Mouse (Mus musculus) liver, embryonic 15.5 days (tissue): ENCODE measurements at regions not wholly inside any gene's neighbourhood (a gene's known extent, or its start where the extent isn't known, plus 50 kb on each side); places are given as distances from the start of the nearest gene placed in this dataset.

Source experiments
- ATAC-seq: fragments of 200-750 bp; cut with Nextera tagmentation; 2 replicates; pipeline ENCODE4 v1.8.0; 2017; ENCODE audit warnings: moderate number of reproducible peaks, mild to moderate bottlenecking, moderate library complexity; ENCODE audit not compliant: insufficient read depth
- H3K27ac ChIP-seq: fragments of 300-500 bp; sonication (generic); replicated peaks from 2 replicates; pipeline ENCODE4 v1.5.1; 2015; ENCODE audit warnings: mild to moderate bottlenecking, inconsistent platforms
- H3K27me3 ChIP-seq: fragments of 300-500 bp; sonication (generic); 2 replicates; pipeline ENCODE4 v1.6.1; 2015; ENCODE audit warnings: mild to moderate bottlenecking, inconsistent platforms
- H3K36me3 ChIP-seq: fragments of 300-500 bp; sonication (generic); replicated peaks from 2 replicates; pipeline ENCODE4 v1.6.1; 2015; ENCODE audit warnings: moderate library complexity, mild to moderate bottlenecking, inconsistent platforms
- H3K4me1 ChIP-seq: fragments of 300-500 bp; sonication (generic); replicated peaks from 2 replicates; pipeline ENCODE4 v1.6.1; 2015; ENCODE audit warnings: inconsistent platforms
- H3K4me2 ChIP-seq: fragments of 300-500 bp; sonication (generic); 2 replicates; pipeline ENCODE4 v1.6.1; 2015; ENCODE audit warnings: moderate library complexity, mild to moderate bottlenecking, inconsistent platforms
- H3K4me3 ChIP-seq: fragments of 300-500 bp; sonication (generic); replicated peaks from 2 replicates; pipeline ENCODE4 v1.5.1; 2015; ENCODE audit warnings: mild to moderate bottlenecking, inconsistent platforms
- H3K9ac ChIP-seq: fragments of 300-500 bp; sonication (generic); 2 replicates; pipeline ENCODE4 v1.6.1; 2015; ENCODE audit warnings: moderate library complexity, mild to moderate bottlenecking, inconsistent platforms
- H3K9me3 ChIP-seq: fragments of 300-500 bp; sonication (generic); replicated peaks from 2 replicates; pipeline ENCODE4 v1.6.1; 2016; ENCODE audit warnings: inconsistent platforms
- WGBS: fragments of 180-500 bp; shearing (Covaris S2); methylation state at CpG from one replicate; pipeline ENCODE4 v1.1.7; 2015; ENCODE audit warnings: mixed read lengths; ENCODE audit not compliant: insufficient replicate concordance; 5-methylcytosine and 5-hydroxymethylcytosine counted together

DNA sequence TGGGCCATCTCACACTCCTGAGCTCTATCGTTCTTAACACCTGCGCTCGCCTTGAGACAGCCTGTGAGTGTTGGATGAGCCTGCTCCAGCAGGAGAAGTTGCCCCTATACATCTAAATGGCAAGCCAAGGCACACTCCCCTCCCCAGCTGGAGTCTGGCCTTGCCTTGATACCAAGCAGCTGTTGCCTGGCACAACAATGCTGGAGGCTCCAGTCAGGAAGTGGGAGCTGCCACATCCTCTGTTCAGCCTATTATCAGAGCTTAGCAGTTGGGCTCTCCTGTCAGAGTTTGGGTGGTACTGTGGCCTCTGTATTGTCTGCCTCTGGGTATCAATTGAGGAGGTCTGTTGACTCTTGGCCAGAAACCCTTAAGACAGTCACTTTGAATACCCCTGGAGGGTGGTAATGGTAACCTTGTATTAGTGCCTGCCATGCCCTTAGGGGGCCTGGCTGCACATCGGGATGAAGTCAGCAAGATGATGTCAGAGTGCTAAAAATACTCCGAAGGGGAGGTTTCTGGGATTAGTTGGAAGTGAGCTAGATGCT lies 227.4 kb upstream of the Jarid2 start:
- Histone ChIP-seq H3K27me3 (no peaks in the 10 kb centered on the region), H3K4me3 (no peak overlapping the region), H3K9me3 (no peaks in the 10 kb centered on the region), H3K27ac (no peak overlapping the region), H3K9ac (no peak overlapping the region), H3K36me3 (no peaks in the 10 kb centered on the region), H3K4me2 (no peak overlapping the region), H3K4me1 (peaks cover 17% of the 10 kb centered on the region)
- 13% methylated on average over 5 of the region's 5 CpGs for WGBS
- peak; percentile 63 for ATAC-seq

- no peak for ATAC-seq
Observed at GRCm38 (mm10) chr13:44502612-44503256, 226.5 kb upstream of the Jarid2 start.

DNA sequence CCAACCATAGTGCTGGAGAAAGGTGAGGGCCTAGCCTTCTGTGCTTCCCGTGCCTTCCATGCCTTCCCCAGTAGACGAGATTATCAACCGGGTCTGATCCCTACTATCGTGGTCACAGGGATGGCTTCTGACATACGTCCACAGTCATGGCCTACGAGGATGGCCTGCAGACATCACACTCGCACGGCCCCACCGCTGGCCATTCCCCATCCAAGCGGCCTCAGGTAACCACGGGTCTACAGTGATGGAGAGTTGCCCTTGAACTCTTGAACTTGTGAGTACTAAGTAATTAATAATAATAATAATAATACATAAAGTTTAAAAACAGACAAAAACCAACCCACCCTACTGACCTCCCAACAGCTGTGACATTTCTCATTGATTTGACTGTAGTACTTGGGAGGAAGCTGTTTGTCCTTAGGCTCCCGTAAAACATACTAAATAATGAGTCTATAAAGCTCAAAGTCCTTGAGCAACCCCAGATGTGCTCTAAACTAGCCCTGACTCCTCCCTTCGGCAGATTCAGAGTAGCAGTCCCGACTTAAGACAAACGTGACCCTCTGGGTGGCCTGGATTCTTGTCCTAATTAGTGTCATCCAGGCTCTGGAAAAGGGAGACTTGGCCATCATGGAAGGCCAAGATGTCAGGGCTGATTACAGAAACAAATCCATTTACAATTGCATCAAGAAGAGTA lies 225.9 kb upstream of the Jarid2 start:
- H3K27ac ChIP-seq, result no peak overlapping the region
- no peak overlapping the region for H3K4me2 ChIP-seq
- H3K4me1 ChIP-seq, result peaks cover 22% of the 10 kb centered on the region
- WGBS, result 64% methylated on average over 15 of the region's 15 CpGs
- H3K4me3 ChIP-seq, result no peak overlapping the region
- no peaks in the 10 kb centered on the region for H3K9me3 ChIP-seq
- no peak for ATAC-seq
- H3K27me3 ChIP-seq, result no peaks in the 10 kb centered on the region
- no peak overlapping the region for H3K9ac ChIP-seq
- H3K36me3 ChIP-seq, result no peaks in the 10 kb centered on the region

More at GRCm38 (mm10) chr13:44502612-44503256, 226.5 kb upstream of the Jarid2 start:
- Histone ChIP-seq H3K36me3 (no peaks in the 10 kb centered on the region), H3K27me3 (no peaks in the 10 kb centered on the region), H3K4me3 (no peak overlapping the region), H3K27ac (no peak overlapping the region), H3K4me2 (no peak overlapping the region), H3K9ac (no peak overlapping the region), H3K9me3 (no peaks in the 10 kb centered on the region), H3K4me1 (peaks cover 22% of the 10 kb centered on the region)
- WGBS, result 33% methylated on average over 10 of the region's 10 CpGs

GRCm38 (mm10) chr13:44504455-44504854 lies 224.8 kb upstream of the Jarid2 start:
- no peak overlapping the region for H3K4me2 ChIP-seq
- no peaks in the 10 kb centered on the region for H3K36me3 ChIP-seq
- H3K27me3 ChIP-seq, result no peaks in the 10 kb centered on the region
- 23% methylated on average over 6 of the region's 6 CpGs for WGBS
- H3K27ac ChIP-seq, result 0 out of 2 replicates have a peak overlapping the region, but pooled peaks have one; percentile 24
- no peaks in the 10 kb centered on the region for H3K9me3 ChIP-seq
- peaks cover 22% of the 10 kb centered on the region for H3K4me1 ChIP-seq
- no peak overlapping the region for H3K9ac ChIP-seq
- no peak for ATAC-seq
- H3K4me3 ChIP-seq, result no peak overlapping the region

DNA sequence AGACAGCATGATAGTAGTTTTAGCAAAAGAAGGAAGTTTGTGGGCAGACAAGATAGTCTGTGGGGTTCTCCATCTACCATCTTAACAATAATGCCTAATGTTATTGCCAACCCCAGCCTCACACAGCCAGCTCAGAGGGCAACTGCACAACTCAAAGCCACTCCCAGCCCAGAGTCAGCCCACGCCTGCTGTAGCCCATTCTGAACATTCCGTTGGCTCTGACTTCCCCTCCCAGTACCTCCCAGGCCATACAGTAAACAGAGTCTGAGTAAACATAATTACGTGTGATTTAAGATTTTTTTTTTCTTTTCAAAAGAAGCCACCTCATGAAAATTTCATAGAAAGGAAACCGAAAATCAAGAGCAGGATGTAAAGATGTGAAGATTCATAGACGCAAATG lies 222.3 kb upstream of the Jarid2 start:
- ATAC-seq, result no peak
- 24% methylated on average over 5 of the region's 5 CpGs for WGBS

DNA sequence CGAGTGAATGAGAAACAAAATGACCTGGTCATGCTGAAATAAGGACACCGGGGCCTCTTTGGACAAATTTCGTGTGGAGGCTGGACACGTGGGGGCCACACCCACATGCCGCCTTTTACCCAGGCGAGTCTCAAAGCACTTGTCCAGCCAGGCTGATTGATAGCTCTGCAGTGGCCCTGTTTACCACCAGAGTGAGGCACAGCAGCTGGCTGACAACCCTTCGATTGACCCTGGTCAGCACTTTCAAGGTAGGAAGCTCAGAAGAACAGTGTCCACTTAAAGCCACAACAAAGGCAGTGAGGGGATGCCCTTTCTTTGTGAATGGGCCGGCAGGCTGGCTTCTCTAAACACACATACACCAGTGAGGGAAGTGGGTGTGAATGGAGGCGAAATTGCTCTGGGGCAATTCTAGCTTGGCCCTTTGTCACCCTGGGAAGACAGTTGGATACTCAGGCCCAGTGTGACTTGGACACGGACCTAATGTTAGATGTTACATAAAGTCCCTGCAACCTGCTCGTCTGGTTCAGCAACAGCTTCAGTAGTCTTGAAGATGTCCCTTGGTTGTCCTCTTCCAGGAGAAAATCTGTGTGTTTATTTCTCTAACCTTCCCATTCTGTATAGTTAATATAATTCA lies 219.6 kb upstream of the Jarid2 start:
- Histone ChIP-seq H3K27ac (no peak overlapping the region), H3K4me1 (peaks cover 5% of the 10 kb centered on the region; the same call in 1 of the 2 replicates), H3K4me2 (no peak overlapping the region), H3K27me3 (no peaks in the 10 kb centered on the region), H3K9me3 (no peaks in the 10 kb centered on the region), H3K9ac (no peak overlapping the region), H3K4me3 (no peak overlapping the region), H3K36me3 (no peaks in the 10 kb centered on the region)
- WGBS, result 46% methylated on average over 11 of the region's 11 CpGs
- no peak for ATAC-seq

More for the DNA sequence above, 222.3 kb upstream of the Jarid2 start:
- Histone ChIP-seq H3K9me3 (no peaks in the 10 kb centered on the region), H3K4me3 (no peak overlapping the region), H3K36me3 (no peaks in the 10 kb centered on the region), H3K4me2 (no peak overlapping the region), H3K27me3 (no peaks in the 10 kb centered on the region), H3K4me1 (peaks cover 16% of the 10 kb centered on the region), H3K9ac (no peak overlapping the region), H3K27ac (no peak overlapping the region)

- Histone ChIP-seq H3K36me3 (no peaks in the 10 kb centered on the region), H3K27me3 (no peaks in the 10 kb centered on the region), H3K27ac (no peak overlapping the region), H3K4me1 (no peaks in the 10 kb centered on the region), H3K9me3 (no peaks in the 10 kb centered on the region), H3K9ac (no peak overlapping the region), H3K4me3 (no peak overlapping the region), H3K4me2 (no peak overlapping the region)
- 60% methylated on average over 13 of the region's 13 CpGs for WGBS
- no peak for ATAC-seq
Observed at GRCm38 (mm10) chr13:44513378-44514285, 215.6 kb upstream of the Jarid2 start.

DNA sequence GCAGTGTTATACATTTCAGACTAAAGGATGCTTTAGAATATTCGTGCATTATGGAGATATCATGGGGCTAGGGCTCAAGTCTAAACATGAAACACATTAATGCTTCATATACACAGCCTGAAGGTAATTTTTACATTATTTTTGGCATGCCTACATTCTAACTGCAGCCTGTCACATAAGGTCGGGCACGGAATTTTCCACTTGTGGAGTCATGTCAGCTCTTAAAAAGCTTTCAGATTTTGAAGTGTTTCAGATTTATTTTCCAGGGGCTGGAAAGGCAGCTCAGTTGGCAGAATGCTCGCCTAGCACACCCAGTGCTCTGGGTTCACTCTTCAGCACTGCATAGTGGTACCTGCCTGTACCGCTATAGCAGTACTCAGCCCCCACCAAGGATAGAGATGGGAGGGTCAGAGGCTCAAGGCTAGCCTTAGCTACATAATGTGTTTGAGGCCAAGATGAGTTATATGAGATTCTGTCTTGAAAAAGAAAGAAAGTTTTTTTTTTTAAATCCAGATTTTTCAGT lies 214.6 kb upstream of the Jarid2 start:
- Histone ChIP-seq H3K9me3 (no peaks in the 10 kb centered on the region), H3K36me3 (no peaks in the 10 kb centered on the region), H3K4me3 (no peak overlapping the region), H3K27ac (no peak overlapping the region), H3K4me2 (no peak overlapping the region), H3K9ac (no peak overlapping the region), H3K4me1 (no peaks in the 10 kb centered on the region), H3K27me3 (no peaks in the 10 kb centered on the region)
- WGBS, result 58% methylated on average over 5 of the region's 5 CpGs
- no peak for ATAC-seq

- 61% methylated on average over 4 of the region's 4 CpGs for WGBS
- Histone ChIP-seq H3K27me3 (no peaks in the 10 kb centered on the region), H3K9me3 (no peaks in the 10 kb centered on the region), H3K4me3 (no peak overlapping the region), H3K9ac (no peak overlapping the region), H3K27ac (no peak overlapping the region), H3K36me3 (no peaks in the 10 kb centered on the region), H3K4me1 (no peaks in the 10 kb centered on the region), H3K4me2 (no peak overlapping the region)
- ATAC-seq, result no peak
Observed at GRCm38 (mm10) chr13:44516863-44517262, 212.4 kb upstream of the Jarid2 start.

GRCm38 (mm10) chr13:44517312-44517711 lies 212.0 kb upstream of the Jarid2 start:
- ATAC-seq, result no peak
- 75% methylated on average over 9 of the region's 9 CpGs for WGBS

More at GRCm38 (mm10) chr13:44517312-44517711, 212.0 kb upstream of the Jarid2 start:
- Histone ChIP-seq H3K4me1 (no peaks in the 10 kb centered on the region), H3K9me3 (no peaks in the 10 kb centered on the region), H3K4me3 (no peak overlapping the region), H3K9ac (no peak overlapping the region), H3K4me2 (no peak overlapping the region), H3K36me3 (no peaks in the 10 kb centered on the region), H3K27ac (no peak overlapping the region), H3K27me3 (no peaks in the 10 kb centered on the region)
